Mouse (Mus musculus): ENCODE measurements around the gene Dusp5.

GRCm38 (mm10) chr19:53572607-53573006 lies 43.7 kb downstream of the Dusp5 start:
- TF ChIP-seq CTCF (IDR thresholded peaks at IDR 0.05; ENCODE audit: low read depth), result no peak
- TF ChIP-seq EP300 (optimal IDR thresholded peaks at IDR 0.05), result no peak
